Mouse (Mus musculus) hindbrain, embryonic 10.5 days (tissue): Measurements from ENCODE around the gene Kyat1. TPM values are rescaled to one million over a fixed set of nuclear protein-coding genes. Genes with fewer than 3 reads are reported as not detected.
"Not testable (repeated sequence)": the region's sequence is repeated elsewhere in the genome, so short reads cannot be mapped to it uniquely, and the experiment has no call there.

ENCODE experiments used
- DNase-seq: peaks from one replicate; pipeline ENCODE4 v3.0.0-alpha.2; 2017; ENCODE audit warnings: low spot score
- H3K27ac ChIP-seq: fragments of 300-500 bp; sonication (generic); 2 replicates; pipeline ENCODE4 v1.5.1; 2016; ENCODE audit warnings: mild to moderate bottlenecking, moderate library complexity
- H3K27me3 ChIP-seq: fragments of 300-500 bp; sonication (generic); 2 replicates; pipeline ENCODE4 v1.6.1; 2016; ENCODE audit warnings: mild to moderate bottlenecking; ENCODE audit not compliant: poor library complexity, insufficient read depth, severe bottlenecking
- H3K36me3 ChIP-seq: fragments of 300-500 bp; sonication (generic); 2 replicates; pipeline ENCODE4 v1.6.1; 2016; ENCODE audit warnings: mild to moderate bottlenecking, moderate library complexity
- H3K4me1 ChIP-seq: fragments of 300-500 bp; sonication (generic); replicated peaks from 2 replicates; pipeline ENCODE4 v1.6.1; 2016; ENCODE audit warnings: mild to moderate bottlenecking
- H3K4me3 ChIP-seq: fragments of 300-500 bp; sonication (generic); 2 replicates; pipeline ENCODE4 v1.5.1; 2016; ENCODE audit warnings: mild to moderate bottlenecking, moderate library complexity
- H3K9me3 ChIP-seq: fragments of 300-500 bp; sonication (generic); 2 replicates; pipeline ENCODE4 v1.6.1; 2016; ENCODE audit warnings: mild to moderate bottlenecking, moderate library complexity
- WGBS: fragments of 180-500 bp; shearing (Covaris S2); methylation state at CpG from one replicate; pipeline ENCODE4 v1.1.7; 2016; 5-methylcytosine and 5-hydroxymethylcytosine counted together
- polyA plus RNA-seq: library from polyadenylated mRNA; unstranded; fragments of >200 nt; fragmentation: Nextera tagmentation; extraction: Ambion mirVana; gene quantifications from 2 replicates; pipeline ENCODE4 v1.2.1, GENCODE M21; 2016

Gene Kyat1
- polyA plus RNA-seq, 1 experiment from 2014 or later = 11.4 TPM

- DNase-seq = no peak
- Histone ChIP-seq H3K27me3 (no peaks in the 10 kb centered on the region), H3K4me1 (no peaks in the 10 kb centered on the region), H3K36me3 (peaks cover 53% of the 10 kb centered on the region), H3K27ac (no peak overlapping the region), H3K4me3 (no peak overlapping the region), H3K9me3 (no peaks in the 10 kb centered on the region)
- 92% methylated on average over 11 of the region's 11 CpGs for WGBS
Observed at GRCm38 (mm10) chr2:30151840-30152239, 53.8 kb downstream of the Kyat1 start.

- Histone ChIP-seq H3K27ac (no peak overlapping the region), H3K9me3 (no peaks in the 10 kb centered on the region), H3K4me1 (no peaks in the 10 kb centered on the region), H3K27me3 (no peaks in the 10 kb centered on the region), H3K36me3 (peaks cover 95% of the 10 kb centered on the region), H3K4me3 (no peak overlapping the region)
- no peak for DNase-seq
- WGBS = 96% methylated on average over 4 of the region's 4 CpGs
Observed at GRCm38 (mm10) chr2:30147466-30147865, 58.2 kb downstream of the Kyat1 start.

GRCm38 (mm10) chr2:30144436-30144835 is 61.2 kb downstream of the Kyat1 start:
- no peaks in the 10 kb centered on the region for H3K4me1 ChIP-seq
- no peak overlapping the region for H3K4me3 ChIP-seq
- no peak for DNase-seq
- peaks cover 96% of the 10 kb centered on the region for H3K36me3 ChIP-seq
- H3K9me3 ChIP-seq = no peaks in the 10 kb centered on the region
- no peak overlapping the region for H3K27ac ChIP-seq
- 97% methylated on average over 4 of the region's 4 CpGs for WGBS
- H3K27me3 ChIP-seq = no peaks in the 10 kb centered on the region

- not testable (repeated sequence) for H3K27ac ChIP-seq, H3K9me3 ChIP-seq, H3K27me3 ChIP-seq, H3K4me1 ChIP-seq, H3K4me3 ChIP-seq, DNase-seq
- 95% methylated on average over 4 of the region's 4 CpGs for WGBS
- peaks cover 95% of the 10 kb centered on the region for H3K36me3 ChIP-seq
Observed at GRCm38 (mm10) chr2:30140021-30140420, 65.6 kb downstream of the Kyat1 start.

GRCm38 (mm10) chr2:30136458-30136857 is 69.2 kb downstream of the Kyat1 start:
- Histone ChIP-seq H3K36me3 (peaks cover 59% of the 10 kb centered on the region), H3K4me3 (no peak overlapping the region), H3K9me3 (no peaks in the 10 kb centered on the region), H3K27ac (no peak overlapping the region), H3K4me1 (peaks cover 26% of the 10 kb centered on the region), H3K27me3 (no peaks in the 10 kb centered on the region)
- no peak for DNase-seq
- 90% methylated on average over 10 of the region's 10 CpGs for WGBS

Other genes starting within 250 kb of the Kyat1 start
- 115 and 120 TPM in 2 replicates for gene Sptan1, start 240.3 kb downstream of the Kyat1 start, polyA plus RNA-seq
- gene Wdr34, start 157.0 kb downstream of the Kyat1 start, polyA plus RNA-seq = 27.3 and 36.7 TPM in 2 replicates
- 607 and 799 TPM in 2 replicates for gene Set, start 148.5 kb downstream of the Kyat1 start, polyA plus RNA-seq
- gene Pkn3, start 128.2 kb downstream of the Kyat1 start, polyA plus RNA-seq = 9.7 TPM in 2 replicates
- 37.6 and 41.5 TPM in 2 replicates for gene Zdhhc12, start 112.2 kb downstream of the Kyat1 start, polyA plus RNA-seq
- gene Zer1, start 81.3 kb downstream of the Kyat1 start, polyA plus RNA-seq = 6.5 and 8.7 TPM in 2 replicates
- gene Tbc1d13, start 72.1 kb downstream of the Kyat1 start, polyA plus RNA-seq = 6.9 and 10.2 TPM in 2 replicates
- 15.9 and 17.5 TPM in 2 replicates for gene Endog, start 34.4 kb downstream of the Kyat1 start, polyA plus RNA-seq
- gene Spout1, start 27.4 kb downstream of the Kyat1 start, polyA plus RNA-seq = 79.7 and 87.6 TPM in 2 replicates
- gene Lrrc8a, start 31.9 kb upstream of the Kyat1 start, polyA plus RNA-seq = 38.3 and 43.4 TPM in 2 replicates
- gene Gm28035, start 34.7 kb upstream of the Kyat1 start, polyA plus RNA-seq = 0.10 TPM in 1 of 2 replicates, not detected in the other
- 3.1 and 5.5 TPM in 2 replicates for gene Phyhd1, start 60.4 kb upstream of the Kyat1 start, polyA plus RNA-seq
- gene Gm28038, start 75.2 kb upstream of the Kyat1 start, polyA plus RNA-seq = not detected in 2 replicates
- 25.7 and 26.6 TPM in 2 replicates for gene Dolk, start 80.5 kb upstream of the Kyat1 start, polyA plus RNA-seq
- 62.2 and 62.6 TPM in 2 replicates for gene Nup188, start 80.5 kb upstream of the Kyat1 start, polyA plus RNA-seq
- 80.5 and 89.3 TPM in 2 replicates for gene Sh3glb2, start 153.5 kb upstream of the Kyat1 start, polyA plus RNA-seq
- 29.7 and 33.6 TPM in 2 replicates for gene Miga2, start 158.4 kb upstream of the Kyat1 start, polyA plus RNA-seq
- 52.9 and 55.6 TPM in 2 replicates for gene Dolpp1, start 186.4 kb upstream of the Kyat1 start, polyA plus RNA-seq
- gene Crat, start 210.0 kb upstream of the Kyat1 start, polyA plus RNA-seq = 22.4 and 26.7 TPM in 2 replicates
- 149 and 151 TPM in 2 replicates for gene Ptpa, start 210.2 kb upstream of the Kyat1 start, polyA plus RNA-seq